Mouse (Mus musculus) ovary, postnatal 10 days (tissue): Measurements from ENCODE around the gene Gmip.

Experiments used
- DNase-seq: peaks from one replicate; pipeline ENCODE4 v3.0.0; 2022; ENCODE audit warnings: low spot score

The Gmip gene

DNA sequence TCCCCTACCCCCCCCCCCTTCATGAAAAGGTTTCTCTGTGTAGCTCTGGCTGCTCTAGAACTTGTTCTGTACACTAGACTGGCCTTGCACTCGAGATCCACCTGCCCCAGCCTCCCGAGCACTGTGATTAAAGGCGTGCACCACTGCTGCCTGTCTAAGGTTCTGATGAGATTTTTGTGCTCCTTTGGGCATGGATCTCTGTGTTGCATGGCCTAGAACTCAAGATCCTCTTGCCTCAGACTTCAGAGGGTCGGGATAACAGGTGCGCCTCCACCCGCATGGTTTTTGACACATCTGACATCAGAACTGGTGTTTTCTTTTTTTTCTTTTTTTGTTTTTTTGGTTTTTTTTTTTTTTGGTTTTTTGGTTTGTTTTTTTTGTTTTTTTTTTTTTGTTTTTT is 3.9 kb upstream of the Gmip start:
- DNase-seq, result no peak

DNA sequence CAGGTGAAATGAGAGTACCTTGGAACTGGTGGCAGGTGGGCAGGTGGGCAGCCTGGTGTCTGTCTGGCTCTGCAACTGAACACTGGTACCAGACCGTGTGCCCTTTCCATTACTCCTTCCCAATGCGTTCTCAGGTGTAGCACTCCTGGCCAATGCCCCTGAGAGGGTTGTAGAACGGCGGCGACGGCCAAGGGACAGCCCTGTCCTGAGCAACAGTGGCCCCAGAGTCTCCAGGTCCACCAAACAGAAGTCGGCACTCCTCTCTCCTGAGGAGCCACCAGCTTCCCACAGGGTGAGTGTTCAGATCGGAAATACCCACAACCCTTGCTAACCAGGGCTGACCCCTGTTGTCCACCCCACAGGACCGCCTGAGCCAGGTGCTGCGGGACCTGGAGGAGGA is 3.4 kb upstream of the Gmip start:
- DNase-seq, result no peak

DNA sequence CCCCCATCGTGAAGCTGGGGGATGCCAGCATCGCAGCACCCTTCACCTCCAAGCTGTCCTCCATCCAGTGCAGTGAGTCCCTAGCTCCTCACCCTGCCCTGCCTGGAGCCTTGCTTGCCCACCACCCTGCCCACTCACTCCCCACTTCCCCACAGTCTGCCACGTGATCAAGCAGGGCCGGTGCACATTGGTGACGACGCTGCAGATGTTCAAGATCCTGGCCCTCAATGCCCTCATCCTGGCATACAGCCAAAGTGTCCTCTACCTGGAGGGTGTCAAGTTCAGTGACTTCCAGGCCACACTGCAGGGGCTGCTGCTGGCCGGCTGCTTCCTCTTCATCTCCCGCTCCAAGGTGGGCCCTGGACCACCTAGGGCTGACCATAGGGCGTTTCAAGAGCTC is 3.0 kb upstream of the Gmip start:
- no peak for DNase-seq

DNA sequence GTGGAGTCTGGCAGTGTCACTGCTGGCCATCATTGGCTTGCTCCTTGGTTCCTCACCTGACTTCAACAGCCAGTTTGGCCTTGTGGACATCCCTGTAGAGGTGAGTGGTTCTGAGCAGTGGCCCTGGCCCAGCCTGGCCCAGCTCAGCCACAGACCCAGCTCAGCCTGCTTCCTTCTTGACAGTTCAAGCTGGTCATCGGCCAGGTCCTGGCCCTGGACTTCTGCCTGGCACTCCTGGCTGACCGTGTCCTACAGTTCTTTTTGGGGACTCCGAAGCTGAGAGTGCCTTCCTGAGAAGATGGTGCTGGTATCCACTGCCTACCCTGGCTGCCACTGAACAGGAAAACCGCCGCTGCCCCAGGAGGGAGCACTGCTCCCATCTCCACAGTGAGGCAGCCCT is 1.2 kb upstream of the Gmip start:
- DNase-seq, result no peak

DNA sequence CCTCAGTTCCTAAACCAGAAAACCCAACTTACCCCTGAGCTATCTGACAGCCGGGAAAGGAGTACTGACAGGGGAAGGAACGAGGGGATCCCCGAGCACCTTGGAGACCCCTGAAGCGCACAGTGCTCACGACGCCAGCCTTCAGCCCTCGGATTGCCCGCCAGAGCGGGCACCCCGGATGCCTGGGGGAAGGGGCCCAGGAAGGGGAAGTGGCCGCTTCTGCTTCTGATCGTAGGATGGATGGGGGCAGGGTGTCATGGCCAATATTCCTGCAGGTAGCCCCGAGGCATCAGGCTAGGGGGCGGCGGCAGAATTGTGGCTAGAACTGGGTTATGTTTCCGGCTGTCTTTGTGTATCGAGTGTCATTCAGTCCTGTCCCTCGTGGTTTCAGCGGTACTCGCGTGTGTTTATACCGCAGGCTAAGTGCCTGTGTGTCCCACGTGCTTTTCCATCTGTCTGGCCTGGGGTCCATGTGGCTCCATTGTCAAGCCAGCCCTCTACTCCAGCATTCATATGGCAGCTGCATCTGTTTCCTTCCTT is 455 bp downstream of the Gmip start:
- no peak for DNase-seq

DNA sequence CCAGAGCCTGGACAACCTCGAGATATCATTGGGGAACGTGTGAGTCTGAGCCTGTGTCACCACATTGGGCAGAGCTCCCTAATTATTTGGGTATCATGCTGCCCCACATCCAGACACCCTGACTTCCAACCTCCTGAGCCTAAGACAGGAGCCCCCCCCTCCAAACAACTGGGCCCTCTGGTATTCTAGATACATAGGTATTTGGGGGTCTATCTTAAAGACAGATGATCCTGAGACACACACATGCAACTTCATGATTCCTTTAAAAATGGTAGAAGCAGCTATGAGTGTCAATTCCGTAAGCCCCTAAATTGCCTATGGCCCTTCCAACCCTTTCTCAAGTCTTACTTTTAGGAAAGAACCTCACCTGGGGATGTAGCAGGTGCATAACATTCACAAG is 1.3 kb downstream of the Gmip start:
- no peak for DNase-seq

DNA sequence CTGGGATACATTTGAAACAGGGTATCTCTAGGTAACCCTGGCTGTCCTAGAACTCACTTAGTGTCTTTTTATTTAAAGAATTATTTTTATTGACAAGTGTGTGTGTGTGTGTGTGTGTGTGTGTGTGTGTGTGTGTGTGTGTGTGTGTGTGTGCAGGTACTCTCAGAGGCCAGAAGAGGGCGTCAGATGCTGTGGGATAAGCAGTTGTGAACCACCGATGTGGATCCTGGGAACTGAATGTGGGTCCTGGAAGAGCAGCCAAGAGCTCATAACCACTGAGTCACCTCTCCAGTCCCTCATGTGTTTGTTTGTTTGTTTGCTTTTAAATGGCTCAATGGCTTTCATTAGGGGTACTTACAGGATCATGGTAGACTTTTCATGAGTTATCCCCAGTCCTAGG is 6.4 kb downstream of the Gmip start:
- no peak for DNase-seq

DNA sequence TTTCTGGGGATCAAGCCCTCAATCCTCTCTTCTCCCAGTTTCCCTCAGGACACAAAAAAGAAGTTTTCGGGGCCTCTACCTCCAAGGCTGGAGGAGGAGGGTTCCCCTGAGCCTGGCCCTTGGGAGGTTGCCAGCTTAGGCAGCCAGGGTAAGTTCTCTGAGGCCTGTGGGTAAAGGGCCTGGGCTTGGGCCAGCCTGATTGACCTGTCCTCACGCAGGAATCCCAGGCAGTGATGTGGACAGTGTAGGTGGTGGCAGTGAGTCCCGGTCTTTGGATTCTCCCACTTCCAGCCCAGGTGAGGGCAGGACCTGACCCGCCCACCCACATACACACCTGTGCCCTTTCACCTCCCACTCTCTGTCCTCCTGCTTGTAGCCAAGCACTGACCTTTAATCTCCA is 6.9 kb downstream of the Gmip start:
- no peak for DNase-seq

DNA sequence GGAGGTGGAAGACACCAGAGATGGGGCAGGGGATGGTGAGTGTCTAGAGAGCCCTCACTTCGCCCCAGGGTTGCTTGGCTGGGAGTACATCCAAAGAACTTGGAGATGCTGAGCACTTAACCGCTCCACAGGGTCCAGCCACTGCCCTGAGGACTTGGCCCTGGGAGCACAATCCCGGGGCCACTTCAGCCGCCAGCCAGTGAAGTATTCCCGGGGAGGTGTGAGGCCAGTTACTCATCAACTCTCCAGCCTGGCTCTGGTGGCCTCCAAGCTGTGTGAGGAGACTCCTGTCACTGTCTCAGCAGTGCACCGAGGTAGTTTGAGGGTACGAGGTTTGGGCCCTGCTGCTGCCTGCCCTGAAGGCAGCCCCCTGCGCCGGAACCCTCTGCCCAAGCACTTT is 12.0 kb downstream of the Gmip start:
- DNase-seq, result no peak

DNA sequence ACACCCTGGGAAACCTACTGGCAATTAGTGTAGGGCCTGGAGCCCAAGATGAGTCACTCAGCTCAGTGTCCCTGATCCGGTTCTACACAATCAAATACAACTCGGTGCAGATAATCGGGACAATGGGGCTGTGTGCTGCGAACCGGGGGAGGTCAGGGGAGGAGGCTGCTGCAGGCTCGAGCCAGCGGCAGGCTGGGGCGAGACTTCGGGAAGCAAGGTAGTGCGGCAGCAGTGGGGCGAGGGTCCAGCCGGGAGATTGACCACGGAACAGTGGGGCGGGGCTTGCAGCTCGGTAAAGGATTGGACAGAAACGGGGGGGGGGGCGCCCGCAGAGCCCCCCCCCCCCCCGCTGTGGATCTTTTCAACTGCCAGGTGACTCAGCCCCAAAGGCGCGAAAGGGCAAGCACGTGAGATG is 13.5 kb downstream of the Gmip start:
- DNase-seq, result no peak

DNA sequence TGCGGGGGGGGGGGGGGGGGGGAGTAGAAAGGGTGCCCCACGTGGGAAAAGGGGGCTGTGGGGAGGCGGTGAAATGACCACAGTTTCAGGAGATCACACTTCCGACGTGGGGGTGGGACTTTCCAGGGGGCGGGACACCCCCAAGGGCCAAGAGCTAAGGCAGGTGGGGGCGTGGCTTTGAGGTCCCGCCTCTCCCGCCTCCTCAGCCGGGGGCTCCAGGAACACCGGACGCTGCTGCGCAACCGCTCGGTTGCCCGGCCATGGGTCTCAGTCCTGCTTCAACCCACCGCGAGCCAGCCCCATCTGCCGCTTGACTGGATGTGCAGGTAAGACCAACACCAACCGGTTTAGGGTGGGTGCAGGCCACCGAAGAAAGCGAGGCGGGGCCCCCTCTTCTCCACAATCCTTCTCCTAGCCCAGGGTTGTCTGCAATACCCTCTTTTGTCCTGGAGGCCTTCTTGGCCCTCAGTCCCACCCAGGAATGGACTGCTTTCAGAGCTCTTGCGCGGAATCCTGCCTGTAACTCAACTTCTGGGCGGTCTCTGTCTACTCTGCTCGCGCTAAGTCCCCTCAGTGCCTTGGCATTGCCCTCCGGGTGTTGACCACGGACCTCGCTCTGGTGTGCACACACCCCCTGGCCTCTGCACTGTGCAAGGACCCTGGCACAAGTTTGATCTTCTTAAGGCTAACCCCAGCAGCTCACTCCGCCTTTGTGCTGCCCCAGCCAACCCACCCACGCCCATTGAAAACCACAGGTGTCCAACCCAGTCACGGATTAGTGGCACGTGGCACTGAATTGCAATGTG is 14.1 kb downstream of the Gmip start, which contains the start of gene Lpar2:
Gene Lpar2 (plus strand): TSS at position 44 of the 806 bp plus-strand sequence.
- no peak for DNase-seq

DNA sequence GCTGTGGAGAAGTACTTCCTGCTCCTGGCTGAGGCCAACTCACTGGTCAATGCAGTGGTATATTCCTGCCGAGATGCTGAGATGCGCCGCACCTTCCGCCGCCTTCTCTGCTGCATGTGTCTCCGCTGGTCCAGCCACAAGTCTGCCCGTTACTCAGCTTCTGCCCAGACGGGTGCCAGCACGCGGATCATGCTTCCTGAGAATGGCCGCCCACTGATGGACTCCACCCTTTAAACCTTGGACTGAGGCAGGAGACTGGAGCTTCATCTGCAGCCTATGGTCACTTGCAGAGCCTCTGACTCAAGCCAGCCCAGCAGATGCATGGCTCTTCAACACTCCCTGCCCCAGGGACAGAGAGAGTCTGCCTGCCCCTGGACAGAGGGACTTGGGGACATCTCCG is 17.9 kb downstream of the Gmip start:
- DNase-seq, result no peak

DNA sequence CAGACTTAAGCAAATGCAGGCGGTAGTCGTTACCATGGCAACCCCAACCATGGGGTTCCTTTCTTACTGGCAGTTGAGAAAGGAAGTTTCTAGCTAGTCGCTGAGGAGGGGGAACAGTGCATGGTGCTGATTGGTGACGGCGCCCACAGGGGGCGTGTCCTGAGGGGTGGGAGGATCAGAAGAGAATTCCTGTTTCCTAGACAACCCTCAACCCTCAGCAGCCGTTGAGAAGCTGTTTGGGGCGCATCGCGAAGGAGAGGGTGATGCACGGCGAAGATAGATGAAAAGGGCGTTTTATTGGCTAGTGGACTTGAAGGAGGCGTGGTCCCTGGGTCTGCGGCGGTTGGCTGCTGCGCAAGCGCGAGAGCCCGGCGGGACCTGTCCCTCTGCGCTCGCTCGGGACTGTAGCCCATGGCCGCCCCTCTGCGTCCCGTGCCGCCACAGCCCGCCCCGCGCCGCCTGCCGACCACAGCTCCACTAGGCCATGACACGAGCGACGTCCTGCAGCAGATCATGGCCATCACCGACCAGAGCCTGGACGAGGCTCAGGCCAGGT is 23.9 kb downstream of the Gmip start, which contains the start of gene Pbx4:
Gene Pbx4 (plus strand): TSS at position 194 of the 556 bp plus-strand sequence.
- peak; percentile 52 for DNase-seq

DNA sequence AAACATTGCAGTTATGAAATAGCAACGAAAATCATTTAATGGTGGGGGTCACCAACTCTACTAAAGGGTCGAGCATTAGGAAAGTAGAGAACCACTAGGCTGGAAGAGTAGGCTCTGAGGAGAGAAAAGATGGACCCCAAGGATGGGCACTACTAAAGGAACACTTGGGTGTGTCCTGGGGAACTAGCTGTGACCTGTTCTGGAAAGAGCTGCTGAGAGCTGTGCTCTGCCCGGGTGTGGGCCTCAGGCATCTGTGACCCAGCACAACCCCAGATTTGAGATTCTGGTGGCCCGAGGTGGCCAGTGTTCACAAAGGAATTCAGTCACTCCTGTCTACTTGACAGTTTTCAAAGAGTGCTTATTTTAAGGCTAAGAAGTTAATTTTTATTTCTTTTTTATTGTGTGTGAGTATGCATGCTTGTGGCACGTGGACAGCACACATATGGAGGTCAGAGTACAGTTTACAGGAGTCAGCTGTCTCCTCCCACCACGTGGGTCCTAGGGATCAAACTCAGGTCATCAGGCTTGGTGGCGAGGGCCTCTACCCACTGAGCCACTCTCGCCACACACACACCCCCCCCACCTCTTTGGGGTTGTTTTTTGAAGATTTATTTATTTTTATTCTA is 28.7 kb downstream of the Gmip start:
- no peak for DNase-seq

DNA sequence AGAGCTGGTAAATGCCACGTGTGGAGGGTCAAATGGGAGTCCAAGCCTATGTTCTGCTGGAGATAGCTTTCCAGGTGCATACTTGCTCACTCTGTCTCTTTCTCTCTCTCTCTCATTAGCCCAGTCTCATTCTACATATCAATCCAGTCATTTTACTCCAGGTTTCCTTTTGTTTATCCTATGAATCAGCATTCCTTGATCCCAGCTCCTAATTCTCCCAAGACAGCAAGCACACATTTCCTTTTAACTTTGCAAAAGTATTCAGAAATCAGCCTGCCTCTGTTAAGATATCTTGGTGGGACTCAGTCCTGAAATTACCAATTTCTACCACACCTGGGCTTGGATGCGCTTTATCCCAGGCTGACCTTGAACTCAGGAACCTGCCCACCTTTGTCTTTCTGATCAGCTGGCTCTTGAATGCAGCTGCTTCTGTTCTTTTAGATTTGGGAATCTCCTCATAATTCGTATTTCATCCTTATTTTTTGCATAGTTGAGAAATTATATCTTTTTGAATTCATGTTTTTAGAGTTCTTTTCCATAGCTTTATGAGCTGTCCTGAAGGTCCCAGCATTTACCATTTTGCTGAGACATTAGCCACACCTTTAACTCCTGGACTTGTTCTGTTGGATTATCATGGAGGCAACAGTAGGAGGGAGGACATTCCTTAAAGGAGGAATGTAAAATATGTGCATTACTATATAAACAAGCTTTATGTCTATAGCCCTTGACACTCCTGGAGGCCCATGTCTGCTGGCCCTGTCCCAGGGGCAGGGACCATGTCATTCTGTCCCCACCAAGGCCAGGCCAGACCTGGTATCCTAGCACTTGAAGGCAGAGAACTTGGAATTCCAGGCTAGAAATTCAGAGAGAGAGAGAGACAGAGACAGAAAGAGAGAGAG is 38.9 kb downstream of the Gmip start:
- no peak for DNase-seq

DNA sequence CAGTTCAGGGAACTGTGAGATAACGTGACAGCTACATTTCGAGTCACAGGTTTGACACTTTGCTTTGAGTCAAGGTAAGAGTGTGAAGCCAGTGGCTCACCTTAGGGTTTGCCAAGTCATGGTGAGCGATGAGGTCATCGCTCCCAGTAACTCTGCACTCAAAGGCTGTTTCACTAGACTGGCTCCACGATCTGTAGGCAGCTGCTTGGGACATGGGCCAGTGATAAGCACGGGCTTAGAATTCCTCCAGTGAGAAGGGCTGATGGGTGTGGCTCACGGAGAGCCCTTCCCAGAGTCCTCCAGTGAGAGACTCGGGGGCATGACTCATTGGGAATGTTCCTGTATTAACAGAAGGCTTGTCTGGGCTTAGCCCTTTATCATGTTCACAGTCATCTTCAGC is 40.5 kb downstream of the Gmip start:
- no peak for DNase-seq

DNA sequence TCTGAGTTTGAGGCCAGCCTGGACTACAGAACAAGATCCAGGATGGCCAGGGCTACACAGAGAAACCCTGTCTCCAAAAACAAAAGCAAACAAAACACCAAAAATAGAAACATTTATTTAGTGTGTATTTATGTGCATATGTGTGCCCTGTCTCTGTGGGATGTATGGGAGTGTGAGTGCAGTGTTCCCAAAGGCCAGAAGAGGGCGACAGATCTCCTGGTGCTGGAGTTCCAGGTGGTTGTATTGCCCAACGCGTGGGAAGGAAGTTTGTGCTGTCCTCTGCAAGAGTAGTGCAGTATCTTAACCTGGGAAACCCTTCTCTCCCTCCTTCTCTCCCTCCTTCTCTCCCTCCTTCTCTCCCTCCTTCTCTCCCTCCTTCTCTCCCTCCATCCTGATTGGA is 41.4 kb downstream of the Gmip start:
- no peak for DNase-seq

DNA sequence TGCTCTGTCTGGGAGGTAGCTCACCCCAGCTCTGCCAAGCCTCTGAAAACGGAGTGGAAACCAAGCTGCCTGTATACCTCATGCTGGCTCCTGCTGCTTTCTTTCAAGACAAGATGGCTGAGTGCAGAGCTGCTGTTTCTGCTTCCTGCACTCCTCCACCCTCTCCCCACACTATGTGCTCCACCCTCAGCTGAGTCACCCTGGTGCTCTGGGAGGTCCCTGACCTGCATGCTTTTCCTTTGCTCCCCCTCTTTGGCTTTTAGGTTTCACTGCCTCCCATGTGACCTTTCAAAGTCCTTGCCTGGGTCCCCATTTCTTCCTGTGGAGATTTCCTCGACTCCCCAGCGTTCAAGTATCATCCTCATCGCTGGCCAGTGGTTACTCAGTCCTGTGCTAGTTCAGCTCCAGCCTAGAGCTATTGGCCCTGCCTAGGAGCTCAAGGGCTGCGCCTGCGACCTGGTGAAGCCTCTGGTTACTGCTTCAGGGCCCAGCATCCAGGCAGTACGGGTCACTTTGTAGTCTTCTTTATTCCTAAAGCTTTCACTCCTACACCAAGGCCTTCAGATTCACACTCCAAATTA is 42.5 kb downstream of the Gmip start:
- DNase-seq, result no peak

DNA sequence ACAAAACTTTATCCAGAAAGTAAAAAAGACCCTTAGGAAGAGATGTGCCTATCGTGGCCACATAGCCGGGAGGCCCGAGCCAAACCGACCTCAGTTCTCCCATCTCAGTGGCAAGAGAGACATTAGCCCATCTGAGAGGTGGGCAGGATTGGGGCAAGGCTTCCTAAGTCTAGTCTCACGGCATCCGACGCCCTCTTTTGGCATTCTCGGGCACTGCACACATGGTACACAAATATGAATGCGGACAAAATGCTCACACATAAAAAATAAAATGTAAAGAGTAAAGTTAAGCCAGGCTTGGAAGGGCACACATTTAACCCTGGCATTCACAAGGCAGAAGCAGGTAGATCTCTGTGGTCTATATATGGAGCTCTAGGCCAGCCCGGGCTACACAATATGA is 45.4 kb downstream of the Gmip start:
- DNase-seq, result no peak

DNA sequence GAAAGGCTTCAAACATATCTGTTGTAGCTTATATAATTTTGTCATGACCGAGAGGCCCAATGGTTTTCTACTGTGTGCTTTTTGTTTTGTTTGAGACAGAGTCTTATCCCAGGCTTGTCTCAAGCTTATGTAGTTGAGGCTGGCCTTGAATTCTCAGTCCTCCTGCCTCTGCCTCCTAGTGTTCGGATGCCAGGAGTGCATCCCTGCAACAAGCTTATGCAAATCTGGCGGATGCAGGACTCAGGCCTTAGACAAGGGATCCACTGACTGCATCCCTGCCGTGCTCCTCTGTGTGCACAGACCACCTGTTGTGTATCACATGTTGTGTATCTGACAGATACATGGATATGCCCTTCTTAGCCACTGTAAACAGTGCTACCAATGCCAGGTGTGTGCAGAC is 52.3 kb downstream of the Gmip start:
- no peak for DNase-seq

DNA sequence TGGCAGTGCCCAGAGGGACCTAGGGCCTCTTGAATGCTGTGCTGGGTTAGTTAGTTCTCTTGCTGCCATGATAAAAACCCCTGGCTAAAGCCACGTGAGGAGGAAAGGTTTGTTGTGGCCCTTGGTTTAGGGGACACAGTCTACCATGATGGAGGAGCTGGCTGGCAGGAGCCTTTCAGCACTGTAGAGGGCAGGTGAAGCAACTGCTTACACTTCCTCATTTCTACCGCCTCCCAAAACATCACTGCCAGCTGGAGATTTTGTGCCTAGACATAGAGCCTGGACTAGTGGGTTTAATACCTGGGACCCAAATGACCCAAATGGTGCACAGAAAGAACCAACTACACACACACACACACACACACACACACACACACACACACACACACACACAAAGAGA is 52.8 kb downstream of the Gmip start:
- no peak for DNase-seq
